Mouse (Mus musculus): ENCODE measurements at regions not wholly inside any gene's neighbourhood (a gene's known extent, or its start where the extent isn't known, plus 50 kb on each side); places are given as distances from the start of the nearest gene placed in this dataset.
A peak's percentile ranks its signal among the peaks of the same experiment; 100 is the strongest.

GRCm38 (mm10) chr2:9757770-9758420 is 123.2 kb upstream of the 4930412O13Rik start:
- Histone ChIP-seq H3K4me2 (no peak overlapping the region), H3K4me1 (no peaks in the 10 kb centered on the region), H3K9ac (no peak overlapping the region), H3K4me3 (no peak overlapping the region), H3K9me3 (no peaks in the 10 kb centered on the region), H3K27me3 (replicated peaks) (no peaks in the 10 kb centered on the region), H3K27ac (replicated peaks) (no peak overlapping the region), H3K36me3 (no peaks in the 10 kb centered on the region)
- WGBS, result 73% methylated on average over 5 of the region's 5 CpGs
- no peak for ATAC-seq (ENCODE audit: extremely low read depth, insufficient number of reproducible peaks, low FRiP score, low TSS enrichment)

- no peak overlapping the region for H3K27ac ChIP-seq (replicated peaks)
- ATAC-seq (ENCODE audit: extremely low read depth, insufficient number of reproducible peaks, low FRiP score, low TSS enrichment), result no peak
- 80% methylated on average over 7 of the region's 7 CpGs for WGBS
- no peaks in the 10 kb centered on the region for H3K27me3 ChIP-seq (replicated peaks)
- H3K4me3 ChIP-seq, result no peak overlapping the region
- no peaks in the 10 kb centered on the region for H3K36me3 ChIP-seq
- H3K9me3 ChIP-seq, result no peaks in the 10 kb centered on the region
- H3K9ac ChIP-seq, result no peak overlapping the region
- no peaks in the 10 kb centered on the region for H3K4me1 ChIP-seq
- no peak overlapping the region for H3K4me2 ChIP-seq
Measured at GRCm38 (mm10) chr2:9758983-9759382, 122.1 kb upstream of the 4930412O13Rik start.

DNA sequence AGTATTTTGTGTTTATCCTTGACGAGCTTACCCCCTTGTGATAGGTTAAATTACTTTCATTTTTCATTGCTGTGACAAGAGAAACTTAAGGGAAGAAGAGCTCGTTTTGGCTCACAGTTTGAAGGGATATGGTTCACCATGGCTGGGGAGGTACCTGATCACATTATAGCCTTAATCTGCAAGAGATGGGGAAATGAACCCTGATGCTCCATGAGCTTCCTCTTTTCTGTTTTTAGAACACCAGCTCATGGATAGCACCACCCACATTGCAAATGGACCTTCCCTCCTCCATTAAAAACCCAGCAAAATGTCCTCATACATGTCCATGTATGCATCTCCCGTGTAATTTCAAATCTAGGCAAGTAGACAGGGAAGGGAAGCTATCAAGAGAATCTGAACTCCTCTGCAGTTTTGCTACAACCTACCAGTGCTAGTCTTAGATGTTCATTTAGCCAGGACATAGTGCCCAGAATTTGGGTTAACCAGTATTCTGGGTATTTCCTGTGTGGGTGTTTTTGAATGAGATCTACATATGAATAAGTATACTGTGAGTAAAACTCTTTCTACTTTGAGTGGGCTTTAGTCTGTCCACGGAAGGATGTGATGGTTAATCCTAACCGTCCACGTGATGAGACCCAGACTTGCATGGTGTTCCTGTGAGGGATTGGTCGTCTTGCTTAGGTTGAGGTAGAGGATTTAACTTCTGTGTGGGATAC is 121.5 kb upstream of the 4930412O13Rik start:
- Histone ChIP-seq H3K9me3 (no peaks in the 10 kb centered on the region), H3K9ac (no peak overlapping the region), H3K4me1 (no peaks in the 10 kb centered on the region), H3K4me3 (no peak overlapping the region), H3K27me3 (replicated peaks) (no peaks in the 10 kb centered on the region), H3K4me2 (no peak overlapping the region), H3K27ac (replicated peaks) (no peak overlapping the region), H3K36me3 (no peaks in the 10 kb centered on the region)
- WGBS, result 69% methylated on average over 7 of the region's 7 CpGs
- no peak for ATAC-seq (ENCODE audit: extremely low read depth, insufficient number of reproducible peaks, low FRiP score, low TSS enrichment)

DNA sequence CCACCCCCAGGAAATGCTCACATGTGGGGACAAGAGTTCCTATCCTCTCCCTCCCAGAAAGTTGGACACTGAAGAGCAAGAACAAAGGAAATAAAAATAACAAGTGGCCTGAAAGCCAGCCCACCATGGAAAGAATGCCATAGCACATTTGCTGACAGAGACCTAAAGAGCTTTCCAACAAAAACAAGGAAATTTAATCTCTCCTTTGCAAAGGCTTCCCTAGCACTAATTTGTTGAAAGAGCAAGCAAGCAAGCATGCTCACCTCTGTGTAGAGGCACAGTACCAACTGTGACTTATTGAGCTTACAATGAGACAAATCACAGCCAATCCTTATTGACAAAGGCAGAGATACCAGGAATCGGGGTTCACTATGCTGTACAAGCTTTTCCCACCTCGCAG is 100.9 kb upstream of the 4930412O13Rik start:
- peaks cover 8% of the 10 kb centered on the region; the same call in 1 of the 2 replicates for H3K4me1 ChIP-seq
- no peaks in the 10 kb centered on the region for H3K36me3 ChIP-seq
- H3K4me3 ChIP-seq, result no peak overlapping the region
- no peak overlapping the region for H3K4me2 ChIP-seq
- WGBS, result 47% methylated on average over 2 of the region's 2 CpGs
- no peaks in the 10 kb centered on the region for H3K9me3 ChIP-seq
- ATAC-seq (ENCODE audit: extremely low read depth, insufficient number of reproducible peaks, low FRiP score, low TSS enrichment), result no peak
- H3K27me3 ChIP-seq (replicated peaks), result no peaks in the 10 kb centered on the region
- peak overlapping the region; percentile 42 for H3K27ac ChIP-seq (replicated peaks)
- no peak overlapping the region for H3K9ac ChIP-seq

DNA sequence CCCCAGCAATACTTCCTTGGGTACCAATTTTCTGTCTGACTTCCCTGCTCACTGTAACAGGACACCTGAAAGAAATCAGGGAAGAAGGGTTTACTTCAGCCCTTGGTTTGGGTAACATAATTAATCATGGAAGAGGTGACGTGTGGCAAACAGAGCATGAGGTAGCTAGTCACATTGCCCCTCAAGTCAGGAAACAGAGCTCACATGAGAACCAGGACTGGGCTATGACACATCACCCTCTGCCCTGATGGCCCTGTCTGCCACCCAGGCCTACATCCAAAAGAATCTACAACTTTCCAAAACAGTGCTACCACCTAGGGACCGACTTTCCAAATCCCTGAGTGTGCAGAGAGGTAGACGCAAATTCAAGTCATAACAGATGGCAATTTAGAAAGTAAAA is 98.4 kb upstream of the 4930412O13Rik start:
- 71% methylated on average over 3 of the region's 3 CpGs for WGBS
- no peak overlapping the region for H3K9ac ChIP-seq
- no peaks in the 10 kb centered on the region for H3K27me3 ChIP-seq (replicated peaks)
- H3K9me3 ChIP-seq, result no peaks in the 10 kb centered on the region
- no peak for ATAC-seq (ENCODE audit: extremely low read depth, insufficient number of reproducible peaks, low FRiP score, low TSS enrichment)
- H3K36me3 ChIP-seq, result no peaks in the 10 kb centered on the region
- no peak overlapping the region for H3K27ac ChIP-seq (replicated peaks)
- H3K4me1 ChIP-seq, result peaks cover 8% of the 10 kb centered on the region; the same call in 1 of the 2 replicates
- no peak overlapping the region for H3K4me3 ChIP-seq
- no peak overlapping the region for H3K4me2 ChIP-seq

DNA sequence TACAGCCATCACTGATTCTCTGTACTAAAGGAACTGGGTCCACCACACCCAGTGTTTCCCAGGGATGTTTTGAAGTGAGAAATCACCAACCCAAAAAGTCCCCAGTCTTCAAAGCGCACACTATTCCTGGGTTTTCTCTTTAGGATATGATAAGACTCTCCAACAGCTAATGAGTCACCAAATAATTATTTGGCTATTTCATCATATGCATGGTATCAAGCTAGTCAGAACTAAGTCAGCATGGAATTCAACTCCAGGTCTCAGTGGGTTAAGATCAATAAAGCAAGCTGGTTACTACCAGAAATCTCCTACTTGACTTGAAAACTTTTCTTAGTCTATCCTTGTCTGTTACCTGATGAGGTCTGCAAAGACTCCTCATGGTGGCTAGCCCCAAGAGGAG is 89.1 kb upstream of the 4930412O13Rik start:
- Histone ChIP-seq H3K4me1 (no peaks in the 10 kb centered on the region), H3K9ac (no peak overlapping the region), H3K9me3 (no peaks in the 10 kb centered on the region), H3K4me3 (no peak overlapping the region), H3K27me3 (replicated peaks) (no peaks in the 10 kb centered on the region), H3K4me2 (no peak overlapping the region), H3K27ac (replicated peaks) (no peak overlapping the region), H3K36me3 (no peaks in the 10 kb centered on the region)
- 56% methylated on average over 1 of the region's 1 CpGs for WGBS
- ATAC-seq (ENCODE audit: extremely low read depth, insufficient number of reproducible peaks, low FRiP score, low TSS enrichment), result no peak

DNA sequence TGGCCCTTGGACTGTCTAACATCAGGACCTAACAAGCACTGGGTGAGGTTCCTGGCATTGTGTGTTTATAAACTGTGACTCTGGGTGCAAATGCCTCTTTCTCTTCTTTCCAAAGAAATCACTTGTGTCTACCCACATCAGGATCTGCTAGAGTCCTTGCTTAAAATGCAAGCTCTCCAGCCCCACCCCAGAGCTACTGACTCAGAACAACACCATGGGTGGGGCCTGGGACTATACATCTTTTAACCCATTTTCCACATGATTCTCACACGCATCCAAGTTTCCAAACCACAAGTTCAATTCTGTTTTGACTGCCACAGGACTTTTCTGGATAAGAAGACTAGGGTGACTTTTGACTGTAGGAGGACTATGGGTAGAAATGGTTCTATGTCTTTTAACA is 88.7 kb upstream of the 4930412O13Rik start:
- H3K27ac ChIP-seq (replicated peaks), result no peak overlapping the region
- H3K36me3 ChIP-seq, result no peaks in the 10 kb centered on the region
- ATAC-seq (ENCODE audit: extremely low read depth, insufficient number of reproducible peaks, low FRiP score, low TSS enrichment), result no peak
- 82% methylated on average over 1 of the region's 1 CpGs for WGBS
- H3K9ac ChIP-seq, result no peak overlapping the region
- H3K4me3 ChIP-seq, result no peak overlapping the region
- no peaks in the 10 kb centered on the region for H3K9me3 ChIP-seq
- H3K27me3 ChIP-seq (replicated peaks), result no peaks in the 10 kb centered on the region
- H3K4me2 ChIP-seq, result no peak overlapping the region
- H3K4me1 ChIP-seq, result no peaks in the 10 kb centered on the region

DNA sequence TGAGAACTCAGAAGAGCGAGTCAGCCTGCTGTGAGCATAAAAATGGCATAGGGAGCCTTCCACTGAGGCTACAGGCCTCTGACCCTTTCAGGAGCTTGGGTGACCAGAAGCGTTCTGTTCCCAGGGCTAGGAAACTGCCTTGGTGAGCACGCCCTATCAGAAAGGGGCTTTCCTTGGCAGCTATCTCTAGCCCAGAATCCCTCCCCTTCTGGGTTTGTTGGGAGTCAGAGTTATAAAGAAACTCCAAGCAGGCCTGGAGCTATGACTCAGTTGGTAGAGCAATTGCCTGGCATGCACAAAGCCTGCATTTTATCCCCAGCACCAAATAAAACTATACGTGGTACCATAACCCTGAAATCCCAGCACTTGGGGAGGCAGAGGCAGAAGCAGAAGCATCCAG is 85.7 kb upstream of the 4930412O13Rik start:
- no peak overlapping the region for H3K4me3 ChIP-seq
- no peaks in the 10 kb centered on the region for H3K9me3 ChIP-seq
- H3K4me2 ChIP-seq, result no peak overlapping the region
- H3K36me3 ChIP-seq, result no peaks in the 10 kb centered on the region
- no peaks in the 10 kb centered on the region for H3K27me3 ChIP-seq (replicated peaks)
- no peak overlapping the region for H3K9ac ChIP-seq
- WGBS, result 52% methylated on average over 4 of the region's 4 CpGs
- H3K27ac ChIP-seq (replicated peaks), result no peak overlapping the region
- no peak for ATAC-seq (ENCODE audit: extremely low read depth, insufficient number of reproducible peaks, low FRiP score, low TSS enrichment)
- no peaks in the 10 kb centered on the region for H3K4me1 ChIP-seq

GRCm38 (mm10) chr2:9801484-9801883 is 79.6 kb upstream of the 4930412O13Rik start:
- no peak for ATAC-seq (ENCODE audit: extremely low read depth, insufficient number of reproducible peaks, low FRiP score, low TSS enrichment)
- Histone ChIP-seq H3K36me3 (no peaks in the 10 kb centered on the region), H3K9ac (no peak overlapping the region), H3K9me3 (no peaks in the 10 kb centered on the region), H3K27me3 (replicated peaks) (no peaks in the 10 kb centered on the region), H3K4me2 (no peak overlapping the region), H3K4me3 (no peak overlapping the region), H3K27ac (replicated peaks) (no peak overlapping the region), H3K4me1 (peaks cover 10% of the 10 kb centered on the region)
- WGBS, result 62% methylated on average over 8 of the region's 8 CpGs

DNA sequence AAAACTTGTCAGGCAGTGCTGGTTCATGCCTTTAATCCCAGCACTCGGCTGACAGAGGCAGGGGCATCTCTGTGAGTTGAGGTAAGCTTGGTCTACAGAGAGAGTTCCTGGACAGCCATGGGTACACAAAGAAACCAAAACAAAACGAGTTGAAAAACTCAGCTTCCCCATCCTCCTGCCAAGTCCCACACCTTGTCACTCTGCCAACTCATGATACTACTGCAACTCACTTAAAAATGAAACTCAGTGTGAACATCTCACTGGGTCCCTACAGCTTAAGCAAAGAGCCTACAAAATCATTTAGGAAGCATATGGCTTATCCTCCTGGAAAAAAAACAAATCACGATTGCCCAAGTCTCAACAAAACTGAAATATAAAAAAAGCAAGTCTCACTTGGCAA is 76.7 kb upstream of the 4930412O13Rik start:
- Histone ChIP-seq H3K4me2 (peak overlapping the region; percentile 22; the same call in 1 of the 2 replicates), H3K9ac (no peak overlapping the region), H3K9me3 (no peaks in the 10 kb centered on the region), H3K4me3 (no peak overlapping the region), H3K27ac (replicated peaks) (no peak overlapping the region), H3K27me3 (replicated peaks) (no peaks in the 10 kb centered on the region), H3K36me3 (no peaks in the 10 kb centered on the region), H3K4me1 (peaks cover 10% of the 10 kb centered on the region)
- WGBS, result 34% methylated on average over 3 of the region's 3 CpGs
- ATAC-seq (ENCODE audit: extremely low read depth, insufficient number of reproducible peaks, low FRiP score, low TSS enrichment), result no peak

DNA sequence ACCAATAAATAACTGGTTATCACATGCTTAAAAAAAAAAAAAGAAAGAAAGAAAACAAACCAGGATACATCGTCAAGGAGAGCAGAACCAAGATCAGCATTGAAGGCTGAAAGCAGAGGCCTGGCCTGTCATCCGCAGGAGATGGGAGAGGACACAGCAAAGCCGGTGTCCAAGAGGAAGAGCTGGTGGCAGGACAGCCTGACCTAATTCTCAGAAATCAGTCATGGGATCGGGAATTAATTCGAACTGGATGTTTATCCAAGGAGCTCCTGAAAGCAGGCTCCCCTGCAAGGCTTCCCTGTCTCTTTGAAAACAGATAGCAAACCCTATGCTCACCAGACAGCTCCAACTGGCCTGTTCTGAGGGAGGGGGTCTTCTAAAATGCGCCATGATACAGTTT is 75.5 kb upstream of the 4930412O13Rik start:
- no peak overlapping the region for H3K9ac ChIP-seq
- no peaks in the 10 kb centered on the region for H3K36me3 ChIP-seq
- H3K27me3 ChIP-seq (replicated peaks), result no peaks in the 10 kb centered on the region
- WGBS, result 70% methylated on average over 6 of the region's 6 CpGs
- no peak overlapping the region for H3K27ac ChIP-seq (replicated peaks)
- no peak for ATAC-seq (ENCODE audit: extremely low read depth, insufficient number of reproducible peaks, low FRiP score, low TSS enrichment)
- peaks cover 10% of the 10 kb centered on the region for H3K4me1 ChIP-seq
- H3K4me3 ChIP-seq, result no peak overlapping the region
- H3K4me2 ChIP-seq, result no peak overlapping the region
- no peaks in the 10 kb centered on the region for H3K9me3 ChIP-seq

Measured in heart, embryonic 13.5 days (tissue).